Mouse (Mus musculus): ENCODE results near the gene Rpl14.

- no peak for TF ChIP-seq CTCF (IDR thresholded peaks at IDR 0.05; ENCODE audit: control insufficient read depth, insufficient read depth, insufficient replicate concordance, low read depth, low read length)
- TF ChIP-seq POLR2A (IDR thresholded peaks at IDR 0.05; ENCODE audit: control insufficient read depth, low read depth, low read length): no peak
Measured at GRCm38 (mm10) chr9:120564247-120564646, 7.0 kb upstream of the Rpl14 start.
